Mouse (Mus musculus) frontal cortex, postnatal 25 days (tissue): ENCODE data around the gene Cpne5.

ENCODE experiments used
- DNase-seq, 2 experiments: peaks; one replicate each; pipeline ENCODE4 v3.0.0; 2022; ENCODE audit warnings: low spot score in 2 of 2

The Cpne5 gene

DNA sequence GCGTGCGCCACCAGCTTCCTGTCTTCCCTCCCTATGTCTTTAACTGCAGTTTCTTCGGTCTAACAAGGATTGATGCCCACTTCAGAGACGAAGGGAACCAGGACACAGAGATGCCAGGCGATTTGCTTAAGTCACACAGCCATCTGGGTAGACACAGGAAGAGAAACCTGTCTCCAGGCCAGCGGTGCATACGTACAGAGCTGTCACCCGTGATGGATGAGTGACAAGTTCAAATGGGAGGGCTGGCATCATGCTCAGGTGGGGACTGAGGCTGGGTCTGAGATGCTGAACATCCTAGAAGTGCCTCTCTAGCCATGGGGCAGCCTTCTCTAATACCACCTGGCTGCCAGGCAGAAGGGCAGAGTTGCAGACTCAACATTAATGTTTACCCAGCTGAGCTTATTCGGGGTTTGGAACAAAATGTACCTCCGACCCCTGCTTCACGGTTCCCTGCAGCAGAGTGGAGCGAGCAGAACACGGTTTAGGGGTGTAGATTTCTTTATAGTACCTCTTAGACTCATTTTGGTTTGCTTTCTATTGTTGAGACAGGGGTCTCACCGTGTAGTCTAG is 67.5 kb downstream of the Cpne5 start:
- no peak for DNase-seq

DNA sequence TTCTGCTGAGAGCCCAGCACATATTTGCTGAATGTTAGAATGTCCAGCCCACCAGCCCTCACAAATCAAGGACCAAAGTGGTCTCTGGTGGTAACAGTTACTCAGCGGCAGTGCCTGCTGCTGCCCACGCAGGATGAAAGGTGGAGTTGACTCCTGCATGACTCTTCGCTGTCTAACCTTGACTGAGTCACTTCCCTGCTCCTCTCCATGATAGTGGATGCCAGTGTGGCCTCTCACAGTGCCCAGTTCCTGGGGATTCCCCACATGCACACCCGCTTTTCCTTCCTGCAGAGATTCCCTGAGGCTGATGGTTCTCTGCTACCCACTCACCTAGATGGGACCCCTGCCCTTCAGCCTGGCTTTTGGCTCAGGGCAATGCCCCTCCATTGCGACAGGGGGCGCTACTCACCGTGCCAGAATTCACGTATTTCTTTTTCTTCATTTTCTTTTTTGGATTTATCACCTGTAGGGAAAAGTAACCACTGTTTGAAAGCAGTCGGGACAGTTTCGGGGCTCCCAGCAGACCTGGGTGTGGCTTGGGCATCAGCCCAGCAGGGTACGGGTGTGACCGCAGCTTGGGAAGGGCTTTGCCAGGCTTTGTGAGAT is 68.9 kb downstream of the Cpne5 start:
- no peak for DNase-seq

DNA sequence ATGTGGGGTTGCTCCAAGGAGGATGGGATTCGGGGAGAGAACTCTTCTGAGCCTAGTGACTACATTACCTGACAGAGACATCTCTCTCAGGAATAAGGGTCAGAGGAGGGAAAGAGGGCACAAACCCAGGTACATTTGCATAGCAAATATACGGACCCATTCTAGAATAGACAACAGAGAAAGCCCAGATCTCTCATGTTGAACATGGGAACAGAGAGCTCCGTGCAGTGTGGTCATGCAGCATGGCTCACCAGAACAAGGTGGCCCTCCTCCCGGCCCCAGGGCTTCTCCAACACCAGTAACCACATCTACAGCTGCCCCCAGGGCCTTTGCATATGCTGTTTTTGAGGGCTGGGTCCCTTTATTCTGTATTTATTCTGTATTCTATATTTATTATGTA is 69.5 kb downstream of the Cpne5 start:
- no peak for DNase-seq

DNA sequence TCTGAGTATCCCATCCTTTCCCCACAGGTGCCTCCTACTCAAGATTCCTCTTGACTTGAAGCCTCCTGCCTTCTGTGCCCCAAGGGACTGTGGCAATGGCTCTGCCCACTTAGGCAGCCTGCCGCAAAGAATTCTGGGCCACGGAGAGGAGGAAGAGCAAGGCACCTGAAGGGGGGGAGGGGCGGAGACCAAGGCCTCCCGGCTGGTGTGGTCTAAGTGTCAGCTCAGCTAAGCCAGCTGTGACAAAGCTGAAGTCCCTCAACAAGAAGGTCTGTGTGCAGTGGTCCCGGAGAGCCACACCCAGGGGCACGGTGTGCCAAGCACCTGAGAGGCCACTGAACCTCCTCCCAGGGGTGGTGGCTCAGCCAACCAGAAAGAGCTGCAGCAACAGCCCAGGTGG is 70.6 kb downstream of the Cpne5 start:
- DNase-seq = no peak

DNA sequence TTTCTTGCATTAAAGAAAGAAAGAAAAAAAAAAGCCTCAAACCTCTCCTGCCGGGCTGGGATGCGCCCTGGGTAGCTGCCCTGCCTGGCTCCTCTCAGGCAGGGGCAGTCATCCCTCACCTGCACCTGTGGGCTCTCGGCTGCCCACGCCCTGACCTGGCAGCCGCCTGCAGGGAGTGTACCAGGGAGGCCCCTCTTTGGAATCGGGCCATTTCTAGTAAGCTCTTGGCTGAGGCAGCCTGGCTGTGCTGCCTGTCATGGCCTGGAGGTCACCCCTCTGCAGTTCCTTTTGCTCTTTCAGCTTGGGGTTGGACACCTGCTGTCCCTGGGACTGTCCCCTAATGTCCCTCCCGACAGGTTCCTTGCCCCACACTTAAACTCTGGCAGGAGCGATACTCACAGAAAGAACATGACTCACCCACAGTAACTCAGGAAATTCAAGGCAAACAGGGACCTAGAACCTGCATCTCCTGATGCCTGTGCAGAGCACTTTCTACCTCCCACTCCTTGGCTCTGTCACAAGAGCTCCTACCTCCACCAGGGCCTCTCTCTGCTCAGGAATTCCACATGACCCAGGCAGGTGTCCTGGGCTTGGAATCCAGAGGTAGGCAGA is 71.9 kb downstream of the Cpne5 start:
- DNase-seq = no peak

DNA sequence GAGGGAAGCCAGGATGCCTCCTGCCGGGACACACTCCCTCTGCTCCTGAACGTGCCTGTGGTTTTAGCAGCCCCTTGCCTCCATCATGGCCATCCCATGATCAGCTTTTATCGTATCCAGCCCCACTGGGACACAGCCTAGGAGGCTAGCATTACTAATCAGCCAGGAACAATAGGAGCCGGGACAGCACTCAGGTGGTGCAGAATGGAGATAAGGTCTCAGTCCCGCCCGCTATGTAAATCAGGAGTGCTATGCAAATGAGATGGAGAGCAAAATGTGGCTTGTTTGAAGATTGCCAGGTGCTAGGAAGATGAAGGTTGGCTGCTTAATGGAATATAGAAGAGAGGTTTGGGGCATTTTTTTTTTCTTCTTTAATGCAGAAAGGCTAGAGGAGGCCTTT is 72.5 kb downstream of the Cpne5 start:
- no peak for DNase-seq

DNA sequence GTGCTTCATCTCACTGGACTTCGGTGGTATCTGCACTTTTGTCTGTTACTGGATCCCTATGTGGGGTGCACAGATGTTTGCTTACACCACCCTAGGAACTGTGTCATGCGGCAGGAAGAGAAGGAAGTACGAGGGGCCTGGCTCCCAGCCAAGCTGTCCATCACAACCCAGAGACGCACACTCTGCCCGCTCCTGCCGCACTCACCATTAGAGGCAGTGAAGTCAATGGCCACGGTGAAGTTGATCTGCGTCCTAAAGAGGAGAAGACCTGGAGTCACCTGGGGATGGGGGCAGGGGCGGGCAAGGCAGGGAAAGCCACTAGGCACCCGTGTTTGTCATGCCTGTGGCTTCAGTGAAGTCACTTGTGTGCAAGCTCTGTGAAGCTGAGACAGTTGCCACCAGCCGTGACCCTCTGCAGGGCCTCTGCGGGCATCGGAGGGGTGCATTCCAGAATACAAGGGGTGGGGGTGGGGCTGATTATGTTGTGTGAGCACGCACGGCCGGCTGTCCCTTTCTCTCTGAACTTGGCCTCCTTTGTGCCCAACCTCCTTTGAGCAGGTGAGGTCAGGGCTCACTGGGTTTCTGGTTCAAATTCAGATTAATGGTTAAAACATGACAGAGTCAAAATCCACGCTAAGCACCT is 73.4 kb downstream of the Cpne5 start:
- DNase-seq = no peak

DNA sequence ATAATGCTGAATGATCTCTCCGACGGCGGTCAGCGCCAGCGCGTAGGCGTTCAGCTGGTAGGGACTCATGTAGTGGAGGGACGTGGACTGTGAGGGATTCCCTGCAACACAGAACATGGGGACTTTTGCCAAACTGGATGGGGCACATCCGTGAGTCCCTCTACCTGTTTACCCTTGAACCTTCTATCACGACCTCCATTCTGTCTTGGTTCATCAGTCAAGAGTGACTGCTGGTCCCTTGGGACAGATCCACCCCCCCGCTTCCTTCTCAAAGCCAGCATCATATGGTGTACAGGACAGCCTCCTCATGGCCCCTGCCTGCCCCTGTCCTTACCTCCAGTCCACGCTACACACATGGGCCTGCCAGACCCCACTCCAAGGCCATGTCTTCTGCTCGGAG is 75.6 kb downstream of the Cpne5 start:
- DNase-seq = no peak

DNA sequence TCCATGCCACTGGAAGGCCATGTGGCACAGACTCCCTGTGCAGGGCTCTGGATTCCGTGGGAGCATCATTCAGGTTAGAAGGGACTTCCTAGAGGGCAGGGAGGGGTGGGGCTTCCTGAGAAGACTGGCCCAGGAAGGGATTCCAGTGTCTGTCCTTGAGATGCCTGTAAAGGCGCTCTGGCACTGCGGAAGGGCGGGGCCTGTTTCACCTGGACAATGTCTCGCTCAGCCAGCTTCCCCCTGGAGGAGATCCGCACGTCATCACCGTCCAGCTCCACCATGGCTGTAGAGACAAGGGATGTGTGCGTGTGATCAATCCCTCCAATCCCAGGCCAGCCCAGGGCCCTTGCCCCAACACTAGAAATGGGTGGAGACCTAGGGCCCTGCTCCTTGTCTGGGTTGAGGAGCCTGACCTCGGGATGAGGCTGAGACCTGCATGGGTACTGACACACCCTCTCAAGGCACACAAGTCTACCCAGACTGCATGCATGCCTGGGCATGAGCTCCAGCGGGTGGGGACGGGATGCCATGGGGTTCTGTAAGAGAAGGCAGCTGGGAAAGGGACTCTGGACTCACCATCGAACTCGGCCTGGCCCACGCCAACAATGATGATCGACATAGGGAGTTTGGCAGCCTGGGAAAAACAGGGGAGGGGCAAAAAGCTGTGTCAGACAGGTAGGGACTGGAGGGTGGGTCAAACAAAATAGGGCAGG is 78.1 kb downstream of the Cpne5 start:
- DNase-seq = no peak

DNA sequence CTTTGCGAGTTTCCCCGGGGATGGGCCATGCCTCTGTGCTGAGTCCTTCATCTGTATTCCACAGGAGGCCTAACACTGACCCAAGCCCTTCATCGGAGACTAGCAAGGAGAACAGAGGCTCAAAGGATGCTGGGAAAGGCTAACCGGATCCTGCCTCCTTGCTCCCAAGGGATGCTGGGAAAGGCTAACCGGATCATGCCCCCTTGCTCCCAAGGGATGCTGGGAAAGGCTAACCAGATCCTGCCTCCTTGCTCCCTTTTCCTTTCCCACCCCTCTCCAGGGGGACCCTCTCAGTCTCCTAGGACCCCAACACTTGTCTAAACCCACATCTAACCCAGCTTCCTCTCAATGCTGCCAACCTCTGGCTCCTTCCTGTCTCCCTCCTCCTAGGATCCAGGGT is 78.6 kb downstream of the Cpne5 start:
- DNase-seq = no peak

DNA sequence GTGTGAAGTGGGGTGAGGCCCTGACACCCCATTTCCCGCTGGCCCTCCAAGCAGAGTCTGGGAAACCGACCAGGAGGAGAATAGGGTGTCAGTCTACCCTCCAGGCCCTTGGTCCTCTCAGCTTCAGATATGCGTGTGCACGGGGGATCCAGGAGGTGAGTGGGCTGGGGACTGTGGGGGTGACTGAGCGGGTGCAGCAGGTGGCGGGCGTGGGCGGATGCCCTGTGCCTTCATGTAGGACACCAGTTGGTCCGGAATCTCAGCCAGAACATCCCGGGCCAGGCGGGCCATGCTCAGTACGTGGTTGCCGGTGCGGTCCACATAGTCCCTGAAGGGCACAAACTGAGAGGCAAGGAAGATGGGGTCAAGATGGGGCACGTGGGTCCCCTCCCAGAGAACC is 79.1 kb downstream of the Cpne5 start:
- no peak for DNase-seq

DNA sequence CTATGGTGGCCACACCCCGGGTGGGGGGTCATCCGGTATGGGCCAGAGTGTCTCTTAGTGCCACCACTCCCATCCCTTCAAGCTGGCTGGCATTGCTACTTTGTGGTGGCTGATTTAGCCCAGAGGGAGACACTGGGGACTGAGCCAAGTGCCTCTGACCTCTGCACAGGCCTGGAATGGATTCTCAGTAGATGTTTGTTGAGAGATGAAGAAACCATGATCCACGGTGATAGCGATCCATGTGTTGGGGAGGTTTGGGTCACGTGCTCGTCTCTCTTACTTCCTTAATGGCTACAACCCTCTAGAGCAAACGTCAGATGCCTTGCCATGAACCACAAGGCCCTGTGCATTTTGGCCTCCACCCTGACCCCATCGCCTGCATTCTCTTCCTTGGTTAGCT is 81.1 kb downstream of the Cpne5 start:
- DNase-seq = no peak

DNA sequence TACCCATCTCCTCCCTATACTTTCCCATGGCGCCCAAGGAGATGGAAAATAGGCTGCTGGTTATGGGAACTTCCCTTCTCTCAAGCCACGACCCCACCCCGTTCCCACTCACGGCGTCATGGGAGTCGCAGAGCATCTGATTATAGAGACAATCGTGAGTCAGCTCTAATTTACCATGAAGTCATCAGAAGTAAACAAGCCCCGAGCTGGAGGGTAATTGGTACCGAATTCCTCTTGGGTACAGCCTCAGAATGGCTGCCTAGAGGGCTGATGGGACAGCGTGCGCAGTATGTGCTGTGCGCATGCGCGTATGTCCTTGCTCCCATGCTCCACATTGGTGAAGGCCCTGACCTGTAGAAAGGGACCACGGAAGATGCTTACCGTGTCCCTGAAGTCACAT is 81.6 kb downstream of the Cpne5 start:
- no peak for DNase-seq

DNA sequence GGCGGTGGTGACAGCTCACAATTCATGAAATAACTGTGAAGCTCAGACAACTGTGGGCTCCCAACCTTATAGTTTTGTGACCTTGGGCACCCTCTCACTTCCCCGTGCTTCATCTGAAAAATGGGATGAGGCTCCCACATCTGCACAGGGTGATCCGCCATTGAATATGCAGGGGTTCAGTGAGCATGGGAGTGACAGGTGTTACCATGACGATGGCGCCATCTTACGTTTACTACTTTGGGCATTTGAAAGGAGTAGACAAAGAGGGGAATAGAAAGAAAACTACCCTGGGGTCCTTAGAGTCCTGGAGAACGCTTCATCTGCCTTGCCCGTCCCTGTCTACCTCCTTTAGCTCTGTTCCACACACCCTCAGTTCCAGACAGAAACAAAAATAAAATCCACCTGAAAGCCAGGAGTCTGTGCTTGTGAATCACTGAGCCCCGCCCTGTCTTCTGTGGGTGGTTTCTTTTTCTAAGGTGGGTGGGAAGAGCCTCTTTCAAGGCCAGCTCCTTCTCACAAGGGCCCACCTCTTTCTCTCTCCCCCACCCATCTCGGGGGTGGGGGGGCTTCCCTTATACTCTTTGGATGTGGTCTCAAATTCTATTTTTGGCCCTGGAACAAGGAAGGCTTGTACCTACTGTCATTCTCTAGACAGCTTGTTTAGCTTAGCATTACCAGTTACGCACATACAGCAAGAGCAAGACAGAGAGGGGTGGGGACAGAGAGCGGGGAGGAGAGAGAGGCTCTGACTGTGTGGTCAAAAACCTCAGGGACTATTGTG is 82.4 kb downstream of the Cpne5 start:
- peak in 1 of 2 experiments; percentile 39 for DNase-seq

DNA sequence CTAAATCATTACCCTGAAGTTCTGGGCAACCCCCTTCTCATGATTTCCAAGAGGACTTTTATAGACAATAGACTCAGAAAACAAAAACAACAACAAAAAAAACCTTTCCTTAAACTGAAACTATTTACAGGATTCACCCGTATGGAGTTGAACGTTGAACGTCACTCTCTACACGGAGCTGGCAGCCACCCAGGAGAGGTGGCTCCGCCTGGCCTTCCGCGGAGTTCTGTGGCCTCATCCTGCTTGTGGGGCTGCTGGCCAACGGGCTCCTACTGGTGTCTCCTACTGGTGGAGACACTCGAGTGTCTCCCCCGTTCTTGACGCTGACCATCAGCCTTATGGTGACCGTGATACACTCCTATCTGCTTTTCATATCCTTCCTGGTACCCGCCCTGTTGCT is 83.7 kb downstream of the Cpne5 start:
- DNase-seq = no peak

DNA sequence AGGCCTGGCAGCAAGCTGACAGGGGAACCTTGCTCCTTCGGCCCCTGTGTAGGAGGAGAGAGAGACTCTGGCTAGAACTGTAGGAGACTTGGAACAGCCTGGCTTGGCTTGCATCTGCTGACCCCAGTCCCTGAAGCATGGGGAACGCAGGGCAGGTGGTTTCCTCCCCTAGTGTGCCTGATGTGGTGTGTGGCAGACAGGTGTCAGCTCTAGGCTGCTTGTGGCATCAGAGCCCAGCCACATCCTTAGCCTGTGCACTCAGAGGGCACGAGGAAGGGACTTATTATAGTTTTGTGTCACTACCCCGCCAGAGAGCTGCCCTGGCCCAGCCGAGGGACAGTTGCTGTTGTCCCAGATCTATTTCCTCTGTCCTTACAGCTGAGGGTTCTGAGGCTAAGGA is 85.4 kb downstream of the Cpne5 start:
- DNase-seq = no peak

DNA sequence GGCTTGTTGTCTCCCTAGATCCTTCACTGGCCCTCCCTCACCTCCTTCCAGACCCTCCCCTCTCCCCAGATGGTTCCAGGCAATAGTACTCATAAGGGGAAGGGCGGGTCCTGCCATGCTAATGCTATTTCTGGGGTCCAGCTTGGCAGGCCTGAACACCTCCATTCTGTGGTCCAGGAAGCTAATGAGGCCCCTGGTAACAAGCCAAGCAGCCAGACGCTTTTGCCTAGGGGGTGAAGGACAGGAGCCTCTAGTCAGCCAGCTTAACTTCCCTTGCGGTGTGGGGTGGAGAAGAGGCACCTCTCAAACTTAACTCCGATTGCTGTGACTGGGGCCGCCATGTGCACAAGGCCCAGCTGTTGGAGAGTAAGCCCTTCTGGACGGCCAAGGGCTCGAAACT is 88.2 kb downstream of the Cpne5 start:
- no peak for DNase-seq

DNA sequence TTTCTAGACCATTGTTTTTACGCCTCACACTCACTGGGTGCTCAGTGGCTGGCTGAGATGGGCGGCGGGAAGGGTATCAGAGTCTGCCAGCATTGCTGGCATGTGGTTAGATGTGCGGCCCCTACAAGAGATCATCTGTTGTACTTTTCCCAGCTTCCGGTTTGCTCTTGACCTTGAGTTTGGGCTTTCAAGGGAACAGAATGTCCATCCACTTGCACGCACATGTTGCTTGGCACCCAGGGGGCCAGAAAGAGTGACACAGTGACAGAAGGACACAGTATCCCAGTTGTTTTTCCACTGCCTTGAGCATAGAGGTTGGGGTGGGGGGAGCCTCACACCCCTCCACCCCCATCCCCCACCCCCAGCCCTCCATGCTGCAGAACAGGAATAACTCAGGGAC is 90.2 kb downstream of the Cpne5 start:
- DNase-seq = no peak

DNA sequence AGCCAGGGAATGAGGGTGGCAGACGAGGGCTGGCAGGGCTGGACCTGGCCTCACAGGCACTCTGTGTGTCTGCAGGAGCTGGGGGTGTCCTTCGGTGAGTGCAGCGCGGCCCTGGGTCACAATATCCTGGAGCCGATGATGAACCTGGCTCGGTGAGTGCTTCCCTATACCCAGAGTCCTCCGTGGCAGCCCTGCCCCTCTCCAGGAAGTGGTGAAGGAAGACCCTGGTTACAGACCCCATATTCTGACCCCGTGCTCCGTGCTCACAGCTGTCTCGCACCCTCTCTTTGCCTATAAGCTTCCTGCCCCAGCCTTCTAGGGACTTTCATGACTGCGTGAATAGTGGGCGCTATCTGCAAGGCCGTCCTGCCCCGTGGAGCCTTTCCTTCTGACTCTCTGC is 90.7 kb downstream of the Cpne5 start:
- DNase-seq = no peak

DNA sequence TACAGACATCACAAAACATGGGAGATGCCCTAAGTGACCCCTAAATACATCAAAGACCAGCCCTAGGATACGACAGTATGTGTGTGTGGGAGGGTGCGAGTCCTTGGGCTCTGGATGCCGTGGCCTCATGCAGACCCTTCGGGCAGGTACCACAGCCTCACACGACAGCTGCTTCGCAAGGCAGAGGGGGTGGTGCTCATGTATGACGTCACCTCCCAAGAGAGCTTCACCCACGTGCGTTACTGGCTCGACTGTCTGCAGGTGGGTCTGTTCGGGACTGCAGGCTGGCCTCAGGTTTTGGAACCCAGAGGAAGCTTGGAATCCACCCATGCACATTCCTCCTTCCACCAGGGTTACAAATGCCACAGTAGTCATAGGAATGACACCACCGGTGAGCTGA is 92.9 kb downstream of the Cpne5 start:
- DNase-seq = no peak

DNA sequence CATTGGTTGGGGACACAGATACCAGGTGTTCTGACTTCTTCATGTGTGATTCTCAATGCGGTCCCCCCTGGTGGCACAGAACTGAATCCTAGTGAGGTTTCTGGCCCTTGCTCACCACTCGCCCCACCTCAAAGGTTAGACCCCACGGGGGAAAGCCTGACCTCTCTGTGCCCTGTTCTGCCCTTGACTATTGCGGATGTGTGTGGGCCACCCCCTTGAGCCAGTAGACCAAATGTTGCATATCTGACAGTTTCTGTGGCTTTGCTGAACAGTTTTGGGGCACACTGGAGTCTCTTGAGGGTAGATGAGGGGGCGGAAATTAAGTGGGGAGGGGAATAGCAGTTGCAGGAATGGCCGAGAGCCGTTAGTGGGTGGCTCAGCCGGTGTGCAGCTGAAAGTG is 94.7 kb downstream of the Cpne5 start:
- no peak for DNase-seq

DNA sequence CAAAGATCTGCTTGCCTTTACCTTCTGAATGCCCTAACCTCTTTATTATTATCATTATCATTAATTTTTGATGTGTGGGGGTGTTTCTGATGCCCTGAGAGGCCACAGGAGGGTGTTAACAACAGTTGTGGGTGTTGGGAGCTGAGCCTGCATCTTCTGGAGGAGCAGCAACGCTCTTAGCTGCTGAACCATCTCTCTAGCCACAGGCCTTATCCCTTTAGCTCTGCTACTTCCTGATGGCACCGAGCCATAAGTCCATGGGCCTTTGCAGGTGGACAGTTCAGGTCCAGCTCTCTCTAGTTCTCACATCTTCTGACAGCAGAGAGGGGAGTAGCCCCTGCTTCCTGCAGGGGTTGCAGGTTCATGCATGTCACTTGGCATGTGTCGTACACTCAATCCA is 96.4 kb downstream of the Cpne5 start:
- DNase-seq = no peak
